Mouse (Mus musculus) mesoderm, embryonic 11.5 days (tissue): ENCODE results near the gene Pole4.

Experiments used
- DNase-seq: peaks from one replicate; pipeline ENCODE4 v3.0.0-alpha.2; 2012; ENCODE audit warnings: low read depth, low spot score

The Pole4 gene

GRCm38 (mm10) chr6:82705221-82705620 is at the start of gene Pole4:
Pole4 (minus strand) TSS chr6:82705365.
- no peak for DNase-seq

DNA sequence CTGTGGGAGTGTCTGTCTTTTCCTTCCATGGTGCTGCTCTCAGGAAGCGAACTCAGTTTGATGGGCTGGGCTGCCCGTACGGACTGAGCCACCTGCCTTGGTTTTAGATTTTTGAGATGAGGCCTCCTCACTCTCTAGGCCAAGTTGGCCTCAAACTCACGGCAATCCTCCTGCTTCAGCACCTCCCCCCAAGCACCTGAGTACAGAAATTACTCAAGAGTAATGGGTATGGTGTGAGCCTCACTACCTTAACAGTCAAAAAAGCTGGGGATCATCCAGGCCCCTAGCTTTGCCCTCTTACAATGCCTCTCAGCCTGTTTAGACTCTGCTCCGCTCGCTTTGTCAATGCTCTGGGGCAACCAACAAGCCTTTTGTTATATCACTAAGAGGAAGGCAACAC is 49.6 kb upstream of the Pole4 start:
- no peak for DNase-seq

- no peak for DNase-seq
Measured at GRCm38 (mm10) chr6:82753638-82754361, 48.6 kb upstream of the Pole4 start.

- DNase-seq: no peak
Measured at GRCm38 (mm10) chr6:82753061-82753460, 47.9 kb upstream of the Pole4 start.

DNA sequence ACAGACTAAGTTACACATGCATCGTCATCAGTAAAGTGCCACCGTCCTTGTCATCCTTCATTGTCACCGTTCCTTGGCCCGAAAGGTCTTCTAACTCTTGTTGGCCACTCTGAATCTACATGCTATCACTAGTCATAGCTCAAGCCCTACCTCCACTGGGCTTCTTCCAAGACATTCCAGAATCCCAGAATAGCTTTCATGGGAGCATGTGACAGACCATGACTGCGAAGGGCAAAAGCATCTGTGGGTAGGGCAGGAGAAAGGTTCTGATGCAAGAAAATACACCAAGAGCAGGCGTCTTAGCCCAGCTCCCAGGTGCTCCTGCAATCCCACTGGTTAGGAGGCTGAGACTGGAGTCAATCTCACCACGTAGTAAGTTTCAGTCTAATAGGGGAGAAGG is 46.6 kb upstream of the Pole4 start:
- DNase-seq: no peak

- DNase-seq: no peak
Measured at GRCm38 (mm10) chr6:82751031-82751430, 45.9 kb upstream of the Pole4 start.

DNA sequence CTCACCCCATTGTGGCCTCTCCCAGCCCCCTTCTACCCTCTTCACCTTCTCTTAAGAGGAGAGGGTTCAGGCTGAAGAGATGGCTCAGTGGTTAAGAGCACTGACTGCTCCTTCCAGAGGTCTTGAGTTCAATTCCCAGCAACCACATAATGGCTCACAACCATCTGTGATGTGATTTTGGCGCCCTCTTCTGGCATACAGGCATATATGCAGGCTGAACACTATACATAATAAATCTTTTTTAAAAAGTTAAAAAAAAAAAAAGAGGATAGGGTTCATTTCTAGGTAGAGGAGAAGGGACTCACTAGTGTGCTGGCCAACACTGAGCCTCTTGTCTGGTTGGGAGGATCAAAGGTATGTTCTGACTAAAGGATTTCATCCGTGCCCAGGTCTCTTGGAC is 44.9 kb upstream of the Pole4 start:
- no peak for DNase-seq

DNA sequence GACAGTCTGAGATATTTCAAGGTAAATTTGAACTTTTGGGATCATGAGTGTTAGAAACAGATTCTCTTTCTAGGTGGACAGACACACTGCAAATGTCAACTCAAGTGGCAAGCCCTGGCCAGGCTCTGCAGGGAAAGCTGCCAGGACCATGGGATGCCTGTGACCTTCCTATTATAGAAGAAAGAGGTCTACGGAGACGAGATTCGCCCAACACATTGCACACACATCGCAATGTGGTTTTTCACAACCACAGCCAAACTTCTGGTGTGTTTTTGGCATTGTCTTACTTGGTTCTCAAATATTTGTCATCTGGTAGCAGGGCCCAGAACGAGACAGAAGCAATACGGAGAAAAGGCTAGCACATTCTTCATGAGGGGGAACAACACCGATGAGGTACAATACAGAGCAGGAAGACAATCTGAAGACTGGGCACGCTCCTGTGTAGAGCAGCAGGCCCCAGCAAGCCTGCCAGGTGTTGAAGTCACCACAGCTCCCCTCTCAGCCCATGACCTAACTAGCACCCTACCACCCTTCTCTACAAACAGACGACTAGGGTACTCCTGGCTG is 43.0 kb upstream of the Pole4 start:
- no peak for DNase-seq

GRCm38 (mm10) chr6:82747085-82747484 is 41.9 kb upstream of the Pole4 start:
- DNase-seq: no peak

GRCm38 (mm10) chr6:82744553-82744952 is 39.4 kb upstream of the Pole4 start:
- no peak for DNase-seq

GRCm38 (mm10) chr6:82741518-82741880 is 36.3 kb upstream of the Pole4 start:
- DNase-seq: no peak

- DNase-seq: no peak
Measured at GRCm38 (mm10) chr6:82740868-82741517, 35.8 kb upstream of the Pole4 start.

DNA sequence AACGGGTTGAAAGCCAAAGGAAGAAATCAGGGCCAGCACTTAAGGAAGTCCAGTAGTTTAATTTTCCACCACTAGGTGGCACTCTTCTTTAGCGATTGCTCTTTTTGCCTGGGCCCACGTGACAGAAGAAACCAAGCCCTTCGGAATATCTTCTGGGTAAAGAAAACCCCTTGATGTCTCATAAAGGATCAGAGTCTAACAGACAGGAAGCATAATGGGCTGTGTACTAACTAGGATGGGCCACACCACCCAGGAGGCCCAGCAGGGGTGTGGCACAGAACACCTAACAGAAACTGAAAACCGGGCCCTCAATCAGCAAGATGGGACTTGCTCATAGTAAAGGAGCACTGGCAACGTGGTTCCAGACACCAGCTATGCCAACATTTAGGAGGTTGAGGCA is 35.1 kb upstream of the Pole4 start:
- DNase-seq: peak; percentile 47

GRCm38 (mm10) chr6:82737634-82738540 is 32.7 kb upstream of the Pole4 start:
- no peak for DNase-seq

- DNase-seq: no peak
Measured at GRCm38 (mm10) chr6:82736626-82737600, 31.7 kb upstream of the Pole4 start.

DNA sequence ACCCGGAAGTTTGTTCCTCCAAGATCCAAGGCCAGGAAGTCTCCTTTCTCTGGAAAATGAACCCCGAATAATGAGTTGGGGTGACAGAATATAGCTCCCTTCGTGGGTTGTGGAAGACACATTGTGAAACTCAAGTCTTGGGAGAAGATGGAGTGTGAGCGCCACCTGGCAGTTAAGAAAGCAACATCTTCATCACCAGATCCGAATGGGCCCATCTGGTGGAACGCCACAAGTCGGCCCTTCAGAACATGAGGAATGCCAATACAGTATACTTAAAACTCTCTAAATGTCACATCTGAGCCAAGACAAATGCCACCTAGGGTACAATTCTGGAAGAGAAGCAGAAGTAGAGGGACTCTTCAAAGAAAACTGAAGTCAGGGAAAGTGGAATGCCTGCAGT is 30.2 kb upstream of the Pole4 start:
- DNase-seq: no peak

DNA sequence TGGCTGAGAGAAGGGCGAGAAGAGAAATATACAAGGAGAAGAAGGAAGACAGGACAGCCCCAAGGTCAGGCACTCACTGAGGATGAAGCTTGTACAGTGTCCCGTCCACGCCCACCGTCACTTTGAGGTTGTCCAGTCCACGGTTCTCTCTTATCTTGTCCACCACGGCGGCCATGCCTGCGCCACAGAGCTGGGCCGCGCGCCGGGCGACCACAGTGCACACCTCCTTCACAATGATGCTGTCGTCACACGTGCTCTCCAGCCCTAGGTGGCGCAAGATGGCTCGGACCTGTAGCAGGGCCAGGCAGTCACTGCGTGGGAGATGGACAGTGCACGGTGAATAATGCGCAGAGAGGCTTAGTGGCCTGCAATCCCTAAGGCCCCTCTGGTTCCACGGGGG is 23.5 kb upstream of the Pole4 start:
- DNase-seq: no peak

- no peak for DNase-seq
Measured at GRCm38 (mm10) chr6:82727206-82727605, 22.0 kb upstream of the Pole4 start.

DNA sequence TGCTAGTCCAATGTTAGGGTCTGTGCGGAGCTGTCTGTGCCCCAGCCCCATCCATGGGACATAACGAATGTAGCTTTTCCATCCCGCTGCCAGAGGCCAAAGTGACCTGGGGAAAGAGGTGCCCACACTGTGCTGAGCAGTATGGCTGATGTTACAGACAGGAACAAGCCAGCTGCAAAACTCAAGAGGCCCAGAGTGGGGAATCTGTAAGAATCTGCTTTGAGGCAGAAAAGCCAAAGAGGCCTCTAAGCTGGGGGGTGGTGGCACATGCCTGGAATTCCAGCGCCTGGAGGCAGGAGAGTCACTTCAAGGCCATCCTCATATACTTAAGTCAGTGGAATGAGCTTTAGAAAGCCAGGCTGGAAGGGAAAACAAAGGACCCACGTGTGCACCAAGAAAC is 18.2 kb upstream of the Pole4 start:
- peak; percentile 67 for DNase-seq

- DNase-seq: no peak
Measured at GRCm38 (mm10) chr6:82716126-82716525, 11.0 kb upstream of the Pole4 start.

DNA sequence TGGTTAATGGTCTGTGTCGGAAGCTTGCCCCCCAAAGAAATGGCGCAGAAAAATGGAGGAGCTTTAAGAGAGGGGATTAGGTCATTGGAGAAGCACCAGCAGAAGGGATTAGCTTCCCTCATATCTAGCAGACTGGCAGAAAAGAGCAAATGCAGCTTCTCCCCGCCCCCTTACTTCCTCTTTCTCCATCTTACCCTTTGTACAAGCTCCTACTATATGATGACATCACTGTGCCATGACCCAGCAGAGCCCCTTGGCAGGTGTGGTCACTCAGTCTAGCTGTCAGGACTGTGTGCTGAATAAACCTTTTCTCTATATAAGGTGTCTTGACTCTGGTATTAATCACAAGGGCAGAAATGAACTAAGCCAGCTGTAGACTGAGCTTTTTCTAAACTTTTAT is 10.5 kb upstream of the Pole4 start:
- no peak for DNase-seq
